Mouse (Mus musculus) inflammation-experienced regulatory T-cells, adult 16 weeks (primary cell): Measurements from ENCODE around the gene Lmod2. TPM values are rescaled to one million over a fixed set of nuclear protein-coding genes. Genes with fewer than 3 reads are reported as not detected.

Experiments
- polyA plus RNA-seq: library from polyadenylated mRNA; unstranded; fragments of 100-300 nt; shearing (Covaris generic); gene quantifications from one replicate; pipeline ENCODE4 v1.2.1, GENCODE M21; 2017

Lmod2 gene
- not detected for polyA plus RNA-seq

DNA sequence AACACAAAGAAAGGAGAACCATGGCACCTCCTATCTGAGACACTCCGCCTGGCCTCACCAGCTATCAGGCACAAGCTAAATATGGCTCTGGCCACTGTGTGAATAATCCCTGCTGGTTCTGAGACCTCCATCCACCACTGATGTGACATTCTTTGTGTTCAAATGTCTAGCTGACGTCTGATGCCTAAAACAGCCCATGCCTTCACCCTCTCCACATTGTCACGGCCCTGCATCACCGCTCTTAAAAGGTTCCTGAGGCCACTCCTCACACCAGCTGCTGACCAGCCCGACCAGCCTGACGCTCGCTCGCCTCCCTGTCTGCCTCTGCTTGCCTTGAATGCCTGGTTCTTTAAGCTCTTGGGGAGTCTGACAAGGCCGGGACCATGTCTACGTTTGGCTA, at the start of gene Lmod2:
Gene Lmod2, plus strand, starts transcription at position 263 of the 400 bp plus-strand sequence.

Other genes with a start within 250 kb of the Lmod2 start
- gene Iqub, start 82.7 kb upstream of the Lmod2 start, polyA plus RNA-seq, result not detected
- gene Ndufa5, start 69.7 kb upstream of the Lmod2 start, polyA plus RNA-seq, result 188 TPM
- gene Asb15, start 69.6 kb upstream of the Lmod2 start, polyA plus RNA-seq, result not detected
- 15.6 TPM for gene Wasl, start 67.2 kb downstream of the Lmod2 start, polyA plus RNA-seq
- gene Hyal6, start 135.5 kb downstream of the Lmod2 start, polyA plus RNA-seq, result not detected
- gene Hyal4, start 150.6 kb downstream of the Lmod2 start, polyA plus RNA-seq, result not detected
- gene Spam1, start 193.4 kb downstream of the Lmod2 start, polyA plus RNA-seq, result not detected